Mouse (Mus musculus): Measurements from ENCODE around the gene Ralgps1. TPM values are rescaled to one million over a fixed set of nuclear protein-coding genes. Genes with fewer than 3 reads are reported as not detected.

Gene Ralgps1
- total RNA-seq, 2 experiments from 2014 or later: 0.66 to 1.9 TPM

DNA sequence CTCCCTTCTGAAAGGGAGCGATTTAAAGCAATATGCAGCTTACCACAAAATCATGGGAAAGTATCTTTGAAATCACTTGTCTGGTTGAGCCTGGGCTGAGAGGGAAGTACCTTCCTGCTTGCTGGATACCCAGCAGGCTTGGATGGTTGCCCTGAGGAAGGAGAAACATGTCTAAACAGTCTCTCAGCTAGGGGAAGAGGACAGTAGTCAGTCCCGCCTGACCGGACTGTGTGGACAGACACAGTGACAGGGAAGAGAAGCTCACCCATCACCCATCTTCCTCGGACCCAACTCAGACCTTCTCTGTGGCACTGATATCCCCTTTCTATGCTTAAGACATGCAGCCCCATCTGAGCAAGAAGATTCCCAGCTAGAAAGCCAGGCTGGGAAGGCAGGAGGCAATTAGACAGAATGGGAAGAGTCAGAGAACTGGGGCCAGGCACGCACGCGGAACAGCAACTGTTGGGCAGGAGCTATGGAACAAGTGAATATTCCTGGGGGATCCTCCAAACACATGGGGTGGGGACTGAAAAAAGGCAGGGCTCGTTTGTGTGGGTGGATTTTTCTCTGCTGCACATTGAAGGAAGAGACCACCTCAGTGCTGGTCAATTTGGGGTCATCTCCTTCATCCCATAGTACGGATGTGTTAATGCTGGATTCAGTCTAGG is 116.8 kb downstream of the Ralgps1 start:
- no peak for ATAC-seq (replicated peaks; ENCODE audit: low FRiP score, low TSS enrichment, poor library complexity, severe bottlenecking)

DNA sequence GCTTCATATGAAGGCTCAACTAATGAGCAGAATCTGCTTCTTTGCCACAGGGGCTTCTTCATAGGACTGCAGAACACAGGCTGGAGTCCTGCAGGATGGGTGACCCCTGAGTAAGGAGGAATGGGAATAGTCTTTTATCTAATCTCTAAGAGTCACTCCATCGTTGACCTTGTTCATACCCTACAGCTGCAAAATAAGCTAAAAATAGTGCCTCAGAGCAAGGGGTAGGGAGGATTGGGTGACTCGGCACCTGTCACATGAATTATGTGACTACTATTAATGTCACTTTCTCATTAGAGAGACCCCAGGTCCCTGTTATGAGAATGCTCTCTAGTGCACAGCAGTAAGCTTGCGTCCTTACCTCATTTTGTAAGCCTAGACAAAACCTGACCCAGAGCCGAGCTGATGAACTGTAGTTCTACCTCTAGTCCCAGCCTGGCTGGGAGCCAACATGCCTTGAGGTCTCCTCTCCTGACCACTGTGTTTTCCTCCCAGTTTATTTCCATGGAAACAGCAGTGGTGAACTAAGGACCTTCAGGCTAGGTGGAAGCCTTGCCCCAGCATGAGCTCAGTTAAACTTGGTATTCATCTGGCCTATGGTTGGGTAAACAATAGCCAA is 117.6 kb downstream of the Ralgps1 start:
- no peak for ATAC-seq (replicated peaks; ENCODE audit: low FRiP score, low TSS enrichment, poor library complexity, severe bottlenecking)

DNA sequence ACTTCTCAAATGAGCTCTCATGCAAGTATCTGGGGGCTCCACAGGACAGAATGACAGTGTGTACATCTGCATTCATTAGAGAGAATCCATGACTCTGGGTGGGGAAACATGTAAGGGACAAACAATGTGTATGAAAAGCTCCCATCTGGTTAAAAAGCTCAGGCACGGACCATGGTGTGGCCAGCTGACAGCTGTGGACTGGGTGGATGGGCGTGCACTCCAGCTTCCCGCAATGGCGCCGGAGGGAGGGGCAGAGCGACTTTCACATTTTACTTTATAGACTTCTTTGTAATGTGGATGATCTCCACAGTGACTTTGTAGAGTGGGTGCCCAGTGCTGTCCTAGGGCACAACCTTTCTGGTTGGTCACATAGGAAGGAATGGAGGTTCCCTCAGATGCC is 118.5 kb downstream of the Ralgps1 start:
- no peak for ATAC-seq (replicated peaks; ENCODE audit: low FRiP score, low TSS enrichment, poor library complexity, severe bottlenecking)

DNA sequence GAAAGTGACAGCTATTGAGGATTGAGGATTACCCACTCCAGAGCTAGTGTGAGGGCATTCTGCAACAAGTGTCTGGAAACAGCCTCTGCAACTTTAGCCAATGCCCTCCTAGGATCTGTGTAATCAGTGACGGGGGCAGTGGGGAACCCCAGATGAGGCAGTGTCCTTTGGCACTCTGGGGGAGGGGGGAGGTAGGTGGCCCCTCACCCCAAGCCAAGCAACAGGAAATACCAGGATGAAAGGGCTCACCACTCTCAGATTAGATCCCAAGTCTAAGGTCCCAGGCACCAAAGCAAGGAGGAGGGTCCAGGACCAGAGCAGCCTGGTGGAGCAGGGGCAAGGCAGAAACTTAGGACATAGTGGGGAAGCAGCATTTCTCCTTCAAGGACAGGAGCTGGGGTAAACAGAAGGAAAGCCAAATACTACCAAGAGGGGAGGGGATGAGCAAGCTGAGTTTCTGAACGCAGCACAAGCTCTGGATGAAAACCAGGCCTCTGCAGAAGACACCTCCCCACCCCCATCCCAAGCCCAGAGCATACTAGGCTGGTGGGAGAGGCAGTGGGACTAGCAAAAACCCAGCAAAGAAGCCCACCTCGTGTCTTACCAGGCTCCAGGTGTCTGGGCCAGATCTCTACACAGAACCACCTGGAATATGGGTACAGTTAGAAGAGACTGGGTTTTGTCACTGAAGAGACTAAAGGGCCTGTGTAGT is 121.2 kb downstream of the Ralgps1 start:
- ATAC-seq (replicated peaks; ENCODE audit: low FRiP score, low TSS enrichment, poor library complexity, severe bottlenecking): no peak

DNA sequence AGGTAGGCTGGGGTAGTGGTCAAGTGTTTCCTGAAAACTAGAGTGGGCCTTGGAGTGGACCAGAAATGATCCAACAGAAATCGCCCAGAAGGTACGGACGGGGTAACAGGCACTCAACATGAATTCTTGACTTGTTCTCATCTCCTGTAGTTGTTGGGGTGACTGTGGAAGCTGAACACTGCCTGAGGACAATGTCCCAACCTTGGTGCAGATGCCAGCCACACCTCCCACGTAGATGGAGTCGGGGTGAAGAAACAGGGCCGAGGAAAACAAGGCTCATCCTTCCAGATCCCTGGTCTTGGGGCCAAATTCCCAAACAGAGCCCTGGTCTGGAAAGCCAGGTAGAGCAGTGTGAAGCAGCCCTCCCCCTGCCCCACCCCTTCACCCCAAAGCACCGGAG is 122.7 kb downstream of the Ralgps1 start:
- ATAC-seq (replicated peaks; ENCODE audit: low FRiP score, low TSS enrichment, poor library complexity, severe bottlenecking): no peak

DNA sequence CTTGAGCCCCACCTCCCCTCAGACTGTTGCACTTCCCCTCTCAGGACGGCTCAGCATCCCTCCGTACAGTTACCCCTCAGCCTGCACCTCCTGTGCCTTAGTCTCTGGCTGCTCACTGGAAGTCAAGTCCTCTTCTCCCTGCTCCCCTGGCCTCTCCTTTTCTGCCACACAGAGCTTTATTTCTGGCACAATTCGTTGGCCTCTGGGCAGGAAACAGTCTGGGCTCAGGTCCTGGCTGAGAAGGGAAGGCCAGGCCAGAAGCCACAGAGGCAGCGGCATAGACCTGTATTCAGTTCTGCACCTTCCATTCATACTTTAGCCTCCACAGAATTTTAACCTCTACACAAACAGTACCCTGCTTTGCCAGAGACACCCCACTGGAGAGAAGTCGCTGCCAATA is 124.4 kb downstream of the Ralgps1 start:
- ATAC-seq (replicated peaks; ENCODE audit: low FRiP score, low TSS enrichment, poor library complexity, severe bottlenecking): no peak

DNA sequence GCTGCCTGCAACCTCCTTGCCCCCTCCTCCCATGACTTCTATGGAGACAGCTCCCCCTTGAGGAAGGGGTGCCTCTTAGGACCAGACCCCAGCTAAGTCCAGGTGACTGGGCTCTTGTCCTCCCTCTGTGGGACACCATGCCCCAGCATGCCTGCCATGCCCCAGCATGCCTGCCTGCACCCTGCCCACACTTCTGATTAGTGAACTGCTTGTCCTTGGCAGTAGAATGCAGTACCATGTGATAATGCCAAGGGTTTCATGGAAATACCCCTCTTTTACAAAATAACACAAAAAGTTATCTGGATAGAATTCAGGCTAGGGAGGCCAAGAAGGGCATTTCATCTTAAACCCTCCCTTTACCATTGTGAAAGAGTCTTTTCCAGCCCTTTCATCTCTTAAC is 125.9 kb downstream of the Ralgps1 start:
- no peak for ATAC-seq (replicated peaks; ENCODE audit: low FRiP score, low TSS enrichment, poor library complexity, severe bottlenecking)

DNA sequence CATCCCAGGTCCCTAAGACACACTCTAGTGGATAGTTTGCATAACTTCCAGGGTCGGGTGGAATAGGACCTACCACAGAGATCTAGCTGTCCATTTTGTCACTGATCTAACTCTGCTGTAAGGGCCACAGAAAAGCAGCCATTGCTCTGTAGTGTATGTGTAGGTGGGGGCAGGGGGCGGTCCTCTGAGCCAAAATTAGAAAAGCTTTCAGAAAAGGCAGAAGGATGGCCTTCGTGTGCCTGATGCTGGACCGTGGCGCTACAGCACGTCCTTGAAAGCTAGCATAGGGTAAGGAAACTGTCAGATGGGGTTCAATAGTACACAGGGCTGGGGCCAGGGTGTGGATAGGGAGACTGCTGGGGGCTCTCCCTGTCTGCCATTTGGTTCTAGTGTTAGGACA is 126.4 kb downstream of the Ralgps1 start:
- ATAC-seq (replicated peaks; ENCODE audit: low FRiP score, low TSS enrichment, poor library complexity, severe bottlenecking): no peak

DNA sequence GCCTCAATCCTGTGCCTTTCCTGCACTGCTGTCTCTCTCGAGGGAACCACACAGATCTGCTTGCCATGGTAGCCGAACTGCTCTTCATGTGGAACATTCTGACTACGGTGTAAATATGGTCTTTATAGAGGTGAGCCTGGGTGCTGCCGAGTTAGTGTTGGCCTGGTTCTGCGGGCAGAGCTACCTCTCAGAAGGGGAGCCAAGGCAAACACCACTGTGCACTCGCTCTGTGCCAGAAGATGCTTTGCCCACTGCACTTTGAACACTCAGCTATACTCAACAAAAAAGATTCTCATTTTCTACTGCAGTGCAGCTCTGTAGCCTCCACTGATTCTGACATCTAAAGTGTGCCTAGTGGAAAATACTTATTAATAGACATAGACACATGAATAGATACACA is 133.7 kb downstream of the Ralgps1 start:
- no peak for ATAC-seq (replicated peaks; ENCODE audit: low FRiP score, low TSS enrichment, poor library complexity, severe bottlenecking)

DNA sequence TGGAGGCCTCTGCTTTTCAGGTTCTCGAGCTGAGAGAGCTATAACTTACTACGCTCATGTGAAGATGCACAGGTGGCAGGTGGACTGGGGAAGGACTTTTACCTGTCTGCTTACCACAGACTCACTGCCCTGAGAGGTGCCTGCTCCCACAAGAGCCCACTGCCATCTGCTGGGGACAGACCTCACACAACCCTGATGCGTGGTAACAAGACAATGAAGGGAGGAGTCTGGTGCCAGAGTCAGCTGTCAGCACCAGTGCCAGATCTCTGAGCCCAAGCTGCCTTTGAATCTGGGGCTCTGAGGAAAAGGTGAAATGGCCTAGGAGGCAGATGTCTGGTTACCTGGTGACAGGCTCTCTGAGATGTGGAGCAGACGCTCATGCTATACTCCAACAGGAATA is 136.4 kb downstream of the Ralgps1 start:
- ATAC-seq (replicated peaks; ENCODE audit: low FRiP score, low TSS enrichment, poor library complexity, severe bottlenecking): no peak

DNA sequence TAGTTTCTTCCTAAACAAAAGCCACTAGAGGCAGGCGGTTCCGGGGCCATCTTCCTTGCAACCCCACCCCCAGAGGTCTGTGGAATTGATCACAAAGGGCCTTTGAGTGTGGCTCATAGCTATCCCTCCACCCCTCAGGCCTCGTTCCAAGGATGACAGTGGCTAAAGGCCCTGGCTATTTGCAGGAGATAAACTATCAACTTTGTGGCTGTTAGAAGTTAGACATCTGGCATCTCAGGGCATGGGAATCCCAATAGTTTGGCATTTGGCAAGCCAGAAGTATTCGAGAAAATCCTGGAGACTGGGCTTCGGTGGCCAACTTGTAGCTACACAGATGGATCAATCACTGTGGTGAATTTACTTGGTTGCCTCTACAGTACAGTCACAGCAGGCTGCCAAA is 137.4 kb downstream of the Ralgps1 start:
- no peak for ATAC-seq (replicated peaks; ENCODE audit: low FRiP score, low TSS enrichment, poor library complexity, severe bottlenecking)

DNA sequence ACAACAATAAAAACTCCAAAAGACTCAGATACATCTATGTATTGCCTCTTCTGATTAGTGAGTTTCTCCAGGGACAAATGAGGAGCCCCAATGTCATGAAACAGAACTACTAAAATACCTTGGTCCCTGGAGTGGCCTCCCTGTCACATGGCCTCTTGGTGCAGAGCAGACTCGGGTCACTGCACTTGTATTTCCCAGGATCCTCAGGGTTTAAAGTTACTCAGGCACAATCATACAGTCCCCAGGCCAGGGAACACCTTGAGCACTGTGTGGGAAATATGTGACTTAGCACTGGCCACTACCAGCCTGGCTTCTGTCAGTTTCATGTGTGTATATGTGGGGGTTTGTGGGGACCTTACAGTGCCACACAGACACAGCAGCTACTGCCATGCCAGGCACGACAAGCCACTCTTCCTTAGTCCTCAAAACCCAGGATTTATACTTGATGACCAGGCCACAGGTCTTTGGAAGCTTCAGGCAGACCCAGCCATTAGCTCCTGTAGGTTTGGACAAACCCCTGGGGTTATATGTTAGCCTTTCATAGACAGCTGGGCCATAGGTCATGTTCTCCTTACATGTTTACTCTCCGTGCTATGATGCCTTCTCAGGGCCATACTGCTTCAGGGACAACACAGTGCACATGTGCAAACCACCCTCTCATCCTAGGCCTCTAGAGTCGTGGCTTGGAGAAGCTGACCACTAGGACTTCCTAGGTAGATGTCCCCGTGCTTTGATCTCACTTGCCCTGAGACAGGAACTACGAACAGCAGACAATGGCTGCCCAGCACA is 138.3 kb downstream of the Ralgps1 start:
- no peak for ATAC-seq (replicated peaks; ENCODE audit: low FRiP score, low TSS enrichment, poor library complexity, severe bottlenecking)

DNA sequence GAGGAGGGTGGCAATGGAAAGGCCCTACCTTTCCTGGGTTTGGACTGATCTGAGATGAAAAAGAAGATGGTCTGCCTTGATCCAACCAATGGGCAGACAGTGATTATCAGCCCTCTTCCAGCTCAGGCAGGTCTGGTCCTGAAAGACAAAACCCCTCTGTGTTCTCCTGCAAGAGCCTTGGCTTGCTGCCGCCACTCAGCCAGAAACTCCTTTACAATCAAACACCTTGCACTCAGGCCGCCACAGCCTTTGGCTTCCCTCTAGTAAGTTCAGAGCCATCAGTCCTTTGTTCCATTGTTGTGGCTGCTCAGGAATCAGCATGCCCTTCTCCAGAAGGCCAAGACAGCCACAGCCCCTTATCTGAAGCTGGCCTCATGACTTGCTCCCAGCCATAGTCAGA is 139.5 kb downstream of the Ralgps1 start:
- ATAC-seq (replicated peaks; ENCODE audit: low FRiP score, low TSS enrichment, poor library complexity, severe bottlenecking): no peak

DNA sequence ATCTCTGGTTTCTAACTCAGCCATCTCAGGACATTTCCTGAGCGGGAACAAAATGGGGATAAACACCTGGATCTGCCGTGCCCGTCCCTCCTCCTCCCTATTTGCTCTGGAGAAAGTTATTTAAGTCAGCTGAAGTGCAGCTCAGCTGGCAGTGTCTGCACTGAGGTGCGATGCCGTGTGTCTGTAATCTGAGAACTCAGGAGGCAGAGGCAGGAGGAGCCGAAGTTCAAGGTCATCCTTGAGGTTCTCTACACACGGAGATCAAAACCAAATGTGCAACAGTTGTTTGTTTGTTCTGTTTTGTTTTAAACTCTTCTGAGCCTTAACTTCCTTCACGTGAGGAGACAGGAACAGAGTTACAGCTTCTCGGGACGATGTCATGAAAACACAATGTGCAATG is 140.6 kb downstream of the Ralgps1 start:
- ATAC-seq (replicated peaks; ENCODE audit: low FRiP score, low TSS enrichment, poor library complexity, severe bottlenecking): no peak

DNA sequence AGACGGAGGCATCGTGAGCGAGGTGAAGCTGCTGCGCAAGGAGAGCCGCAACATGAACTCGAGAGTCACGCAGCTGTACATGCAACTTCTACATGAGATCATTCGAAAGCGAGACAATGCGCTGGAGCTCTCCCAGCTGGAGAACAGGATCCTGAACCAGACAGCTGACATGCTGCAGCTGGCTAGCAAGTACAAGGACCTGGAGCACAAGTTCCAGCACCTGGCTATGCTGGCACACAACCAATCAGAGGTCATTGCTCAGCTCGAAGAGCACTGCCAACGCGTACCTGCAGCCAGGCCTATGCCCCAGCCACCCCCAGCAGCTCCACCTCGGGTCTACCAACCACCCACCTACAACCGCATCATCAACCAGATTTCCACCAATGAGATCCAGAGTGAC is 142.7 kb downstream of the Ralgps1 start:
- no peak for ATAC-seq (replicated peaks; ENCODE audit: low FRiP score, low TSS enrichment, poor library complexity, severe bottlenecking)

DNA sequence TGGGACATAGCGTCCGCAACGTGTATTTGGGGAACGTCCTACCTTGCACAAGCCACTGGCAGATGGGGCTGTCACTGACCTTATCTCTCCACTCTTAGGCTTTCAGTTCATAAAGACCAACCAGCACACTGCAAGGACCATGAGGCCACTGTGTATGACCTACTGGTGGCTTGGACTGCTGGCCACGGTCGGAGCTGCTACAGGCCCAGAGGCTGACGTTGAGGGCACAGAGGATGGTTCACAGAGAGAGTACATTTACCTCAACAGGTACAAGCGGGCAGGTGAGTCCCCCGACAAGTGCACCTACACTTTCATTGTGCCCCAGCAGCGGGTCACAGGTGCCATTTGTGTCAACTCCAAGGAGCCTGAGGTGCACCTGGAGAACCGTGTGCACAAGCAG is 143.2 kb downstream of the Ralgps1 start:
- ATAC-seq (replicated peaks; ENCODE audit: low FRiP score, low TSS enrichment, poor library complexity, severe bottlenecking): no peak

DNA sequence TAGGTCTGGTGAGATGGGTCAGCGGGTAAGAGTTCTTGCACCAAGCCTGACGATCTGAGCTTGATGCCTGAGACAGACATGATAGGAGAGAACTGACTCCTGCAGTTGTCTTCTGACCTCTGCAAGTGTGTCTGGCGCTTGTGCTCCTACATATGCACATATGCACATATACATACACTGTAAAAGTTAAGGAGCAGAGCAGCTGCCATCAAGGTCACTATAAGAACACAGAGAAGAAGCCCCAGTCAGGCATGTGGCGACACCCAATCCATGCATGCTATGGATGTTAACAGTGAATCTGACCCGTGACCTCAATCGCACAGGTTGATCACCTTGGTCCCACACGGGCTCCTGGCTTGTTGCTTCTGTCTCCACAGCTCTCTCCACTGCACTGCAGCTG is 145.4 kb downstream of the Ralgps1 start:
- ATAC-seq (replicated peaks; ENCODE audit: low FRiP score, low TSS enrichment, poor library complexity, severe bottlenecking): no peak

DNA sequence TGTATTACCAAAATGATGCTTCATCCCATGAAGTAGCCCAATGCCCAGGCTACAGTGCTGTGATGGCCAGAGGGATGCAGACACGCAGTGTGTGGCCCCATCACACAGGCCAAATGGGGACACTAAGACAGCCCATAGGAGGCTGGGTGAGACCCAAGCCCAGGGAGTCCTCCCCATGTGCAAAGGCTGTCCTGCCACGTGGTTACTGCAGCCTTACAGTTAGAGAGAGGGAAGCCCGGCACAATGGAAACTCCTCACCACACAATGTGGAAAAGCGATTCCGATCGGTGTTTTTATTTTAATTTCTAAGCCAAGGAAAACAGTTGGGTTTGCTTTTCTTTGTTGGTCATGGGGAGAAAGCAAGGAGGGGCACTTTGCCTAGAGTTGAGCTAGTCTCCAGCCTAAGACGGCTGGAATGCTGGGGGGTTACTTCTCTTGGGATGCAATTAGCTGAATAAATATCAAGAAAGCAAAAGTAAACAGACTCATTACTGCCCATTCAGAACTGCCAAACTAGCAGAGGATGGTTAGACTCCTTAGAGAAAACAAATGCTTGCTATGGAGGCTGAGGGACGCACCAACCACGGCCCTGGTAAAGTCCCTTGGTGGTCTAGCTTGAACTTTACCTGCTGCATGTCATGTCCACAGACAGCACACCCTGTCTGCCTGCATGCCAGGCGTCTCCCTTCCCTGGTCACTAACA is 147.5 kb downstream of the Ralgps1 start:
- ATAC-seq (replicated peaks; ENCODE audit: low FRiP score, low TSS enrichment, poor library complexity, severe bottlenecking): no peak

DNA sequence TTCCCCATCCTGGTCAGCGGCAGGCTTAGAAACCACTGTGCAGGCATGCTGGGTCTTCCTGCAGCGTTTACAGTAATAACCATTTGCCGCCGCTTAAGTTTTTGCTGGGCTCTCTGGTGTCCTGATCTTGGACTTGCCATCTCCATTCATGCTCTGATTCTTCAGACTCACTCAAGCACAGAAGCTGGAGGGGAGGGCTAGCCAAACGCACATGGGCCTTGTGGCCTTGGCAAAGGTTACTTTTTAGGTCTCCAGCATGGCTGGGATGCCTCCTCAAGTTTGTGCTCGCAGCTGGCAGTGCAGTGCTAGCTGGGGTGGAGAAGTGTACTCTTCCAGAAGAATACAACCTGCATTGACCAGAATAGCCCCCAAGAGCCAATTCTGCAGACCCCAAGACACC is 148.8 kb downstream of the Ralgps1 start:
- no peak for ATAC-seq (replicated peaks; ENCODE audit: low FRiP score, low TSS enrichment, poor library complexity, severe bottlenecking)

Data from megakaryocyte-erythroid progenitor cell, adult 5-6 weeks (primary cell).